Mouse (Mus musculus) embryonic facial prominence, embryonic 10.5 days (tissue): ENCODE measurements around the gene Olfr123. TPM values are rescaled to one million over a fixed set of nuclear protein-coding genes. Genes with fewer than 3 reads are reported as not detected.

Experiments used
- DNase-seq: peaks from one replicate; pipeline ENCODE4 v3.0.0-alpha.2; 2017; ENCODE audit warnings: low spot score
- H3K27ac ChIP-seq: fragments of 300-500 bp; sonication (generic); replicated peaks from 2 replicates; pipeline ENCODE4 v1.5.1; 2016; ENCODE audit warnings: mild to moderate bottlenecking
- H3K27me3 ChIP-seq: fragments of 300-500 bp; sonication (generic); replicated peaks from 2 replicates; pipeline ENCODE4 v1.6.1; 2016; ENCODE audit warnings: low read depth, mild to moderate bottlenecking; ENCODE audit not compliant: poor library complexity, severe bottlenecking
- H3K36me3 ChIP-seq: fragments of 300-500 bp; sonication (generic); replicated peaks from 2 replicates; pipeline ENCODE4 v1.6.1; 2016; ENCODE audit warnings: mild to moderate bottlenecking, moderate library complexity
- H3K4me1 ChIP-seq: fragments of 300-500 bp; sonication (generic); 2 replicates; pipeline ENCODE4 v1.6.1; 2016
- H3K4me3 ChIP-seq: fragments of 300-500 bp; sonication (generic); 2 replicates; pipeline ENCODE4 v1.5.1; 2016; ENCODE audit warnings: mild to moderate bottlenecking, moderate library complexity
- H3K9me3 ChIP-seq: fragments of 300-500 bp; sonication (generic); 2 replicates; pipeline ENCODE4 v1.6.1; 2016; ENCODE audit warnings: mild to moderate bottlenecking
- WGBS: fragments of 180-500 bp; shearing (Covaris S2); methylation state at CpG from one replicate; pipeline ENCODE4 v1.1.7; 2016; 5-methylcytosine and 5-hydroxymethylcytosine counted together
- polyA plus RNA-seq: library from polyadenylated mRNA; unstranded; fragments of >200 nt; fragmentation: Nextera tagmentation; extraction: Ambion mirVana; gene quantifications from 2 replicates; pipeline ENCODE4 v1.2.1, GENCODE M21; 2016

Gene Olfr123
- polyA plus RNA-seq, result not detected in 2 replicates

DNA sequence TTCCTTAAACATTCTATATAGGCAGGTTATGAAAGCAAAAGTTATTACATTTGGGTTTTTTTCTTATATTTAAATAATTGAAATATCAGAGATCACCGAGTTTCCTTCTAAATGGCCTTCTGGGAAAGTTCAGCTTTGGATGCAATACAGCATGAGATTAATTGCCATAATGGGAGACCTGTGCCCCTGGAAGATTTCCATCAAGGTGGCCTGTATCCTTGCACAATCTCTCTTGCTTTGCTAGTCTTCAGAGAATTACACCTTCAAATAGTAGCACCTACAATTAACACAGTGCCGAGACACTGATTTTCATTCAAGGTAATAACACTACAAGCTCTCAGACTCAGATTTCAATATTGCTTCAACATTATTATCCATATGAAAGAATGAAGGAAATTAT is at the start of gene Olfr123:
Gene Olfr123 (plus strand): TSS at position 301 of the 400 bp plus-strand sequence.
- Histone ChIP-seq H3K36me3 (no peaks in the 10 kb centered on the region), H3K4me1 (no peaks in the 10 kb centered on the region), H3K27me3 (no peaks in the 10 kb centered on the region), H3K4me3 (no peak within 1 kb of the TSS), H3K9me3 (no peaks in the 10 kb centered on the region), H3K27ac (no peak within 1 kb of the TSS)
- 90% methylated on average over 2 of the region's 2 CpGs for WGBS
- DNase-seq, result no peak

DNA sequence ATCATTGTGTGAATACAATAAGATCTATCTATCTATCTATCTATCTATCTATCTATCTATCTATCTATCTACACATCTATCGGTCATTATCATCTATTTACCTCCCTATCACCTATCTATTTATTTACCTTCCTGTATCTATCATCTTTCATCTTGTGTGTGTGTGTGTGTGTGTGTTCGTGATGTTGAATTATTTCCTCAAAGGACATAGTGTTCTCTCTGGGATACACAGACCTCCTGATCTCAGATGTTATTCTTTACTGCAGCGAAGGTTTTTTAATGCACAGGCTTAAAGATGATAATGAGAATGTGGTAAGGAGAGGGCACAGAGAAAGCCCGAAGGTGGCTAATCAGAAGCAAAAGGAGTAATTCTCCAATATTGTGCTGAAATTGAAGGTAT is 25.0 kb upstream of the Olfr123 start, which contains the start of gene Olfr122:
Gene Olfr122 (plus strand): TSS at position 301 of the 400 bp plus-strand sequence.
- no peaks in the 10 kb centered on the region for H3K36me3 ChIP-seq
- H3K4me3 ChIP-seq, result no peak within 1 kb of the TSS
- DNase-seq, result no peak
- 83% methylated on average over 4 of the region's 4 CpGs for WGBS
- H3K27ac ChIP-seq, result no peak within 1 kb of the TSS
- no peaks in the 10 kb centered on the region for H3K9me3 ChIP-seq
- H3K27me3 ChIP-seq, result no peaks in the 10 kb centered on the region
- H3K4me1 ChIP-seq, result no peaks in the 10 kb centered on the region

DNA sequence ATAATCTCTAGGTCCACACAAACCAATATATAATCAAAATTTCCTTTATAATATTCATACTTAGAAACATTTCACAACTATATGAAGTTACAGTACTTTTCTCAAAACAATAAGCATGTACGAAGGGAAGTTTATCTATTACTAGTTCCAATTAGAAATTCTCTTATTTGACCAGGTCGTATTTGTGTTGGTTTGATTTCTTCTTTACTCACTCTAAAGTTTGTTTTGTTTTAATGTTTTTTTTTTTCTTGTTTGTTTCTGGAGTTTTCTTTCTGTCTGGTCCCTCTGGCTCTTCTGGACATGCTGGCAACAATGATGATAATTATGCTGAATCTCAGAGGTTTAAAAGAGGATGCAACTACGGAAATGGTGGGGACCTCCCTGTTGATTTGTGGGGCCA is 6.3 kb downstream of the Olfr123 start, which contains the start of gene Olfr124:
Gene Olfr124 (plus strand): TSS at position 301 of the 400 bp plus-strand sequence.
- Histone ChIP-seq H3K27ac (no peak within 1 kb of the TSS), H3K4me3 (no peak within 1 kb of the TSS), H3K4me1 (no peaks in the 10 kb centered on the region), H3K27me3 (no peaks in the 10 kb centered on the region), H3K36me3 (no peaks in the 10 kb centered on the region), H3K9me3 (no peaks in the 10 kb centered on the region)
- no peak for DNase-seq
- WGBS, result 85% methylated on average over 3 of the region's 3 CpGs

DNA sequence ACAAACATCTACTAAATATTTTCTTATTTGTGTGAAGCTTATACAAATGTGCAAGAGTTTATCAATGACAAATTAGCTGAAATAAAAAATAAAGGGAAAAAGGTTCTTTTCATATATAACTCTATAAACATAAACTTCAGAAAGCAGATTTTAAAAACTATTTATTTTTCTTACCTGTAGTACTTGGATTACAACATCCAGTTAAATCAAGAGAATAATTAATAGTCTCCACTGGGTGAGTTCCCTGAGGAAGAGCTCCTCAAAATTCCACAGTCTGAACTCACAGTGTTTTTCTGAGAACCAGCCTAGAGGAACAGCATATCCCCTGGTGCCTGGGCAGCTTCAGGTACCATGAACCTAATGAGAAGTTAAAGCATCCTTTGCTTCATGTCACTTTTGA is 39.3 kb downstream of the Olfr123 start, which contains the start of gene Olfr125:
Gene Olfr125 (plus strand): TSS at position 301 of the 400 bp plus-strand sequence.
- H3K4me1 ChIP-seq, result no peaks in the 10 kb centered on the region
- no peaks in the 10 kb centered on the region for H3K36me3 ChIP-seq
- no peak for DNase-seq
- no peak within 1 kb of the TSS for H3K4me3 ChIP-seq
- no peaks in the 10 kb centered on the region for H3K27me3 ChIP-seq
- no peaks in the 10 kb centered on the region for H3K9me3 ChIP-seq
- no peak within 1 kb of the TSS for H3K27ac ChIP-seq

DNA sequence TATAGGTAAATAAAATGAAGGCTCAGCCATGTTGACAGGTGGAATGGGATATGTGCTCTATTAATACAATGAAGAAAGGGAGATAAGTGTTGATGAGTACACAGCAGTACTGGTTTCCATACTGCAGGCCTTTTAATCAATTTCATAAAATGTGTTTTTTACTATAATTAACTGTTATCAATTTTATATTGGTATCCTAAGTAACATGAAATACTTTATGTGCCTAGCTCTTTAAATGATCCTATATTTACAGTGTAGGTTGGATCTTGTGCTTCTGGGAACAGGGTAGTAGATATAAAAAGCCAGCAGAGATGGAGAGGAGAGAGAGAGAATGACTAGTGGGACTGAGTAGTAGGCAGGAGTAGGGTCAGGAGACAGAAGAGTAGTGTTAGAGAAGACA is 53.9 kb downstream of the Olfr123 start, which contains the start of gene Olfr126:
Gene Olfr126 (plus strand): TSS at position 301 of the 400 bp plus-strand sequence.
- Histone ChIP-seq H3K4me3 (no peak within 1 kb of the TSS), H3K9me3 (no peaks in the 10 kb centered on the region), H3K27me3 (no peaks in the 10 kb centered on the region), H3K4me1 (no peaks in the 10 kb centered on the region), H3K36me3 (no peaks in the 10 kb centered on the region), H3K27ac (no peak within 1 kb of the TSS)
- DNase-seq, result no peak

Other genes with a start within 250 kb of the Olfr123 start
- gene Olfr112, start 224.1 kb upstream of the Olfr123 start, polyA plus RNA-seq, result not detected in 2 replicates
- gene Olfr113, start 215.9 kb upstream of the Olfr123 start, polyA plus RNA-seq, result not detected in 2 replicates
- gene Olfr114, start 200.8 kb upstream of the Olfr123 start, polyA plus RNA-seq, result not detected in 2 replicates
- not detected in 2 replicates for gene Olfr115, start 166.4 kb upstream of the Olfr123 start, polyA plus RNA-seq
- not detected in 2 replicates for gene Olfr116, start 166.3 kb upstream of the Olfr123 start, polyA plus RNA-seq
- gene Olfr117, start 129.7 kb upstream of the Olfr123 start, polyA plus RNA-seq, result not detected in 2 replicates
- not detected in 2 replicates for gene Olfr118, start 126.5 kb upstream of the Olfr123 start, polyA plus RNA-seq
- gene Olfr119, start 97.0 kb upstream of the Olfr123 start, polyA plus RNA-seq, result not detected in 2 replicates
- not detected in 2 replicates for gene Olfr120, start 71.7 kb upstream of the Olfr123 start, polyA plus RNA-seq
- not detected in 2 replicates for gene Olfr121, start 44.7 kb upstream of the Olfr123 start, polyA plus RNA-seq
- not detected in 2 replicates for gene Olfr122, start 24.9 kb upstream of the Olfr123 start, polyA plus RNA-seq
- gene Olfr124, start 6.4 kb downstream of the Olfr123 start, polyA plus RNA-seq, result not detected in 2 replicates
- gene Olfr125, start 39.4 kb downstream of the Olfr123 start, polyA plus RNA-seq, result not detected in 2 replicates
- not detected in 2 replicates for gene Olfr126, start 54.0 kb downstream of the Olfr123 start, polyA plus RNA-seq
- gene Olfr127, start 106.9 kb downstream of the Olfr123 start, polyA plus RNA-seq, result not detected in 2 replicates
- gene Olfr128, start 127.0 kb downstream of the Olfr123 start, polyA plus RNA-seq, result not detected in 2 replicates
- not detected in 2 replicates for gene Olfr761, start 159.6 kb downstream of the Olfr123 start, polyA plus RNA-seq